Mouse (Mus musculus) left cerebral cortex, adult 11 months (tissue): ENCODE results near the gene Hoxd4.

Source experiments
- DNase-seq: peaks from one replicate; pipeline ENCODE4 v3.0.0; 2022; ENCODE audit warnings: low spot score

Gene Hoxd4

DNA sequence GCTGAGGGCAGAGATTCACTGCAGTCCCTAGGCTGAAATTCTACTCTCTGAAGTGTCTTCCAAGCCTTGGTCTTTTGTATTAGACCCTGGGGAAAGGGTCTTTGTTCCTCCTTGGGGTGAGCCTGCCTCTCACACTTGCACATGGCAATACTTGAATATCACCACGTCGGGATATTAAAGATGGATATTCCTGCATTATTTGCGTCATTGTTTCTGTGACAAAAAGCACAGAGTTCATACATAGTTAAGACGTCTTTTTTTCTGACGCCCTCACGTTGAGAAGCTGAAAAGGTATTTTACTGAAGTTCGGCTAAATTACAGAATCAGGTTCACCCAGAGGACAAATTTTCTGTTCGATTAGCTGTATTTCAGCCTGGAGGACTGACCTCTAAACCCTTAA is 18.6 kb downstream of the Hoxd4 start:
- DNase-seq: no peak

DNA sequence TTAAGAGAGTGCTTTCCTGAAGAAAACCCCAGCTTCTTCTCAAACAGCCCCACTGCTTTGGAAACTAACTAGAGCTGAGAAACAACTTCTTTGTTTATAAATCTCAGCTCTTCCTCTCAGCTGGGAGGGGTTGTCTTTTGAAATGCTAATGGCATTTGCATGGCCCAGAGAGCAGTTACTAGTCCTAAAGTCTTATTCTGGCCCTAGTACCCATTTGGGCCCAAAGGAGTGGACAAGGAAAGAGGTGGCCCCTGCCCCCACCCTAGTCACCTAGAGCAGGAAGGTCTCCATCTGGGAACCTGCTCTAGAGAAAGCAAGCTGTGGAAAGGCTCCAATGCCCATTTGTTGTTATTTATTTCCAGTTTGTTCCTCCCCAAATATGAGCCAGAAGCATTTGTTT is 19.3 kb downstream of the Hoxd4 start:
- no peak for DNase-seq

DNA sequence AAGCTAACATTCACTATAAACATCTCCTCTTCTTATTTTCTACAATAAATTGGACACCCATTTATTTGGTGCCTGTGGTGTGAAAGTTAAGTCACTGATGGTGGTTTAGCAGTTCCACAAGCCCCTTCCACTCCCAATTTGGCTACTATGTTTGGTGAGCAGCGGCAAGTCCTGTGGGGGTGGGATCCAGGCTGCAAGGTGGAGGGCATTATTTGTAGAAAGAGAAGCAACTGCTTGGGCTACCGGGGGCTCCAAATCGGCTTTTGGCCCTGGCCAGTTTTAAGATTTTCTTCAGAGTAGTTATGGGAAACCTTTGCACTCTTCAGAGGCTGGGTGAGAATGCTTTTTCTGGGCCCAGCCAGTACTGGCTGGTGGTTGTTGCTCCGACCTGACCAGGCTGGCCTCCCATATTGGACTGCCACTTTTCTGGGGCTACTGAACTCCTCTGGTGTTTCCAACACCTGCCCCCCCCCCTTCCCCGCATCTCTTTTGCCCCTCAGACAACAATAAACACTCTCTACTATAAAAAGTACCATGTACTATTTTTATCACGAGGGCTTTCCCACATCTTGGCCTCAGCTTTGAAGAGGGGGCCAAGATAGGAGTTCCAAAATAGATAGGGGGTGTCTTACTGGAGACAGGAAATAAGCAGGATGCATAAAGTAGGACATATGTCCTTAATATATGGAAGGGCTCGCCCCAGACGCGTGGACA is 20.2 kb downstream of the Hoxd4 start:
- DNase-seq: no peak

- no peak for DNase-seq
Measured at GRCm38 (mm10) chr2:74732513-74733316, 21.0 kb downstream of the Hoxd4 start.

DNA sequence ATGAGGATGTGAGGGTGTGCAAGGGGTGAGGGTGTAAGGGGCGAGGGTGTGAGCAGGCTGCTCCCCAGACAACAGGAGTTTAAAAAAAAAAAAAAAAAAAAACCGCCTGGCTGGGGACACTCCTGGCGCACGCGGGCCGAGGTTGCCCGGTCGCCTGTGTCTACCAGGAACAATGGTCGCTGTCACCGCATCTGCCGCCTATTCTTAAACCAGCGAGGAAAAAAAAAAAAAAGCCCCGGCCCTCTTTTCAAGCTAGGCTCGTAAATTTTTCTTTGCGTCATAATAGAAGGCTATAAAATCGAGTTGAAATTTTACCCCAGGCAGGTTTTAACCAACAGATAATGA is 21.6 kb downstream of the Hoxd4 start:
- no peak for DNase-seq

GRCm38 (mm10) chr2:74733765-74734164 is 22.0 kb downstream of the Hoxd4 start:
- no peak for DNase-seq

DNA sequence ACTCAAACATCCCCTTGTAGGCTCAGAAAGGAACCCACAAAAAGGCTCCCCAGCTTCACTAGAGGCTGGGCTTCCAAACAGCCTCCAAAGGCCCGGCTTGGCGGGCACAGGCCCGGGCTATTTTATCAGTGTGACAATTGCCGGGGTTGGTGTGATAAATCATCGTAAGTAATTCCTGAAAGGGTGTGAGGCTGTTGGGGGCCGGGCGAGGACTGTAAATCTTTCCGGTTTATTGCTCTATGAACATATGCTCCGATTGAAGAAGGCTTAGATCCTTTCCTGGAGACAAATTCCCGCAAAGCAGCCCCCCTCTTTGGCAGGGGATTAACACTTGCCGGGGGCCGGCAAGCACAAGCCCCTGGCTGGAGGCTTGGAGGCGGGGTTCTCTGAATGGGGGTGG is 22.7 kb downstream of the Hoxd4 start:
- DNase-seq: no peak

DNA sequence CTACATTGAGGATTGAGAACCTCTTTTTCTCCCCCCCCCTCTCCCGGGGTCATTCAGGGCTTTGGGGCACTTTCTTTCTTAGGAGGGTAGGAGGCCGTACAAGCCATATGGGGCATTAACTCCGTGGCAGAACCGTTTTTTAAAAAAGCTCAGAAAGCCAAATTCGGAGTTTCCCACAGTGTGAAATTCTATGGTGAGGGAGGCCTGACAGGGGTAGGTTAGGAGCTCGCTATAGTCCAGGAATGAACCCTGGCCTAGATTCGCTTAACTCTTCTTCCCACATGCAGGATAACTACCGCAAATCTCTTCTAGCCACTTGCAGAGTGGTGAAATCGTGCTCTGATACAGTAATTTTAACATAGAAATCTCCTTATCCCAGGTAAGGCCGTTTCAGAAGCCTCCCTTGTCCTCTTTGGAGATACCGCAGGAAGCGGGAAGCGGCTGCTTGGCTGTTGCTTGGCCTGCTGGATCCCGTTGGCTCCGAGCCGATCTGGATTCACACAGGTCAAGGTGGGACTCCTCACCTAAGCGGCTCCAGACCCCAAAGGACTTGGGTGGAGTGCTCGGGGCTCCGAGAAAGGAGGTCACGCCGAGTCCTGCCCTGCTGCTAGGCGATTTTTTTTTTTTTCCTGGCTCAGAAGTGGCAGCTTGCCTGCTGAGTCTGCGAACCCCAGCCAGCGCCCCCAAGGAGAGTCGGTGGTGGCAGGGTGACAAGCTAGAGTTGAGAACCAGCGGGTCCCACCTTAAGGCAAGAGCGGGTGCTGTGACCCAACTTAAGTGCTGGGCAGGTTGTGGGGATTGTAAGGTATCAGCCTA is 23.5 kb downstream of the Hoxd4 start:
- DNase-seq: no peak

GRCm38 (mm10) chr2:74735851-74736687 is 24.3 kb downstream of the Hoxd4 start:
- DNase-seq: no peak

- no peak for DNase-seq
Measured at GRCm38 (mm10) chr2:74736688-74737577, 25.2 kb downstream of the Hoxd4 start.

GRCm38 (mm10) chr2:74737578-74738070 is 25.9 kb downstream of the Hoxd4 start:
- DNase-seq: no peak

DNA sequence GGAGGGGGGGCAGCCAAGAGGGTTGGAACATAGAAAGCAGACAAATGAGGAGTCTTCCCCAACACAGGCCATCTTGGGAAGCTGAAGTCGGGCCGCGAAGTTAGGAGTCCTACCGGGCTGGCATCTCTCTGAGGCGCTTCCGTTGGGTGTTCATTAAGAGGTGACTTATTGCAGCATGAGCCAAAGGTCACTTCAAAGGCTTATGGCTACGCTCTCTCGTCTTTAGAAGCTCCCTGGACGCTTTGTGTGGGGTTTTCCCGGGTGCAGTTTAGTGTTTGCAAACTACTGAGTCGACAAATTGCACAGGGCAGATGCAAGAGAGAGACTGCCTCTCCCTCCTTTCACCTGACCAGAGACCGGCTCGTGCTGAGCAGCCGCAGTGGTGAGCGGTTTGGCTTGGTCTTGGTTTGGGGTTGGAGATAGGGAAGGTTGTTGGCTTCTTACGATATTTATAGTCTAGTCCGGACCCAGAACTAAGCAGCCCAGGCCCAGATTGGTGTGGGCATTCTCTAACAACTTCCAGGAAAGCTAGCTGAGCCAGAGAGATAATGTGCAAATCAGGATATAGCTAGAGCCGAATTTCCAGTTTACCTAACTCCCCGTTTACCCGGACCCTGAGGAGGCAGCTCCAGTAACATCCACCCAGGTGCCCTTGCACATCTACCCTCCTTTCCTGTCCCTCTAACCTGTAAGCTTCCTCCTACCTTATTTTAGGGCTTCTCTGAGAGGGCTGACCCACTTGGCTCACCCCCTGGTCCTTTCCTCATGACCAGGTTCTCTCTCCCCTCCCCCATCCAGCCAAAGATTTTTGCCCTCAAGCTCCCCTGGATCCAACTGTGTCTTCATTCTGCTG is 27.1 kb downstream of the Hoxd4 start:
- no peak for DNase-seq

DNA sequence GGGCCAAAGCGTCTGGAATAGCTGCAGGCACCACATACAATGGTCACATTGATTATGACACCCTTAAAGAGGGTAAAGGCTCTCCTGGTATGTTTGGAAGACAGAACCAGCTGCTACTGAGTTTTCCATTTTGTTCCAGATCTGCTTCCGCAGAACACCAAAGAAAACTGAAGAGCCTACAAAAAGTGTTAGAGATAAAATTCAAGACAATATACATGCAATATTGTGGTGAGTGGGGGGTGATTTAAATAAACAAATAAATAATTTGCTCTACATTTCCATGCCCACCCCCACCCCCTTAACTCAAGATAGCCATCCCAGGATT is 27.7 kb downstream of the Hoxd4 start:
- DNase-seq: no peak

DNA sequence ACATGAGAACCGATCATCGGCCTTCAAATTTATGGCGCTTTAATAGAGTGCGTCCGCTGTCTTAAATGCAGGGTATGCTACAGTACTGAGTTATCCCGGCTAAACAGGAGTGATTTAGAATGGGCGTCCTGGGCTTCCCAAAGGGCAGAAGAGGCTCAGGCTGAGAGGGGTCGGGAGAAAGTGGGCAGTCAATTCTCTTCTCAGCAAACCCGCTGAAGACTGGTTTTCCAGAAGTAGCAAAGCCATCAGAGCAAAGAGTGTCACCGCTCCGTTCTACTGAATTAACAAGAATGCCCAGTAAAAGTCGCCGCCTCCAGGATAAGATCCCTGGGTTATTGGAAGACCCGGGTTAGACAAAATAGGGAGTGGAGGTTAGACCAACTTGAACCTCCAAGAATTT is 28.1 kb downstream of the Hoxd4 start:
- DNase-seq: no peak

DNA sequence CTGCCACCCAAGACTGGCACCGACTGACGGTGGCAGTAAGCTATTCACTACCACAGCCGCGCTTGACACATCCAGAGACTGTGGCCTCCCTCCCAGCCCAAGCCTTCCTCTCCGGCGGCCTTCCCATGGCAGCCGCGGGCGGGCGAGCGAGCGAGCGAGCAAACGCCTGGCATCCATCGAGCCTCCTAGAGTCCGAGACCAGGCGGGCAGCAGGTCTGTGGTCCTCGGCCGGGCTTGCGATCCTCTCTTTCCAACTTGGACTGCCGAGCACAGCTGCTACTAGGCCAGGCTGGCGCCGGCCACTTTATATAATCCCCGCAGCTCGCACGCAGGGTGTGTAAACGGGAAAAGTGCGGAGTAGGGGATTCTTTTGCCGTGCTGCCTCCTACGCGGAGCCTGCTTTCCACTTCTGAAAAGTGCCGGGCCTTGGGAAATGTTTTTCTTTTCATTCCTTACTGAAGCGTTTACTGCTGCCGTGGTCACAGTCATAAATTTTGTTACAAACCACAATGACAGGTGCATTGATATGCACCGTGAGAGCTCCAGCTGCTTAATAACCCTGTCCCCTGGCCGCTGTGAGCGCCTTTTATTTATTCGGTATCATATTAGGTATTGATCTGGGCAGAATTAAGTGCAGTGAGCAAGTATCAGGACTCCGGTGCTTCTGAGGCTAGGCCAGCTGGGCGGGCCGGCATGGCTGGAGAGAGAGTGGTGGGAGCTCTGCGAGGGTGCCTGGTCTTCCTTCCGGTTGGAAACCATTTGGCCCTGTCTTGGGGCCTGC is 28.8 kb downstream of the Hoxd4 start:
- no peak for DNase-seq

DNA sequence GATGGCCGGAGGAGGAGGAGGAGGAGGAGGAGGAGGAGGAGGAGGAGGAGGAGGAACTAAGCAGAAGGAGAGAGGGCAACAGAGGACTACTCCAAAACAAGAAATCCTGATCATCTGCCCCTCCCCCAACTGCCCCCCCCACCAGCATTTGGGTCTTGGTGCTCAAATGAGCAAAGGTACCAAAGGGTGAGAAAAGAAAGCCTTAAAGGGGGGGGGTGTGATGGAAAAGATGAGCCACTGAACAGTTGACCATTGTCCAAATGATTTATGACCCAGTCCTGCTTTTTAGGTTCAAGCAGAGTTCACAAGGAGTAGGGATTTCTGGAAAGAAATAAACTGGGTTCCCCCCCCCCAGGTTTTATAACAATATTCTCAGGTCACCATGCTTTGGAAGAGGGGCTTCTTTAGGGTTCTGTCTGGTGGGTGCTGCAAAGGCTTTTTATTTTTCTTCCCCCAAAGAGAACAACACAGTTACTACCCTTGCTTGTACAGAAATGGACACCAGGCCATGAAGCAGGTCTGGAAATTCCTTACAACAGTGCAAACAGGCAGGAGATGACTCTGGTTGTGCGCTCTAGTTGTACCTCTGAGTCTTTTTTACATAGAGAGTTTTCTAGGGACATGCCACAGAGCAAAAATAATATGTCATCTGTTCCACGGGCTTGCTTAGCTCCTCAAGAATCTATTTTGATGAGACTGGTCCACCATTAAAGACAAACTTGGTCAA is 29.7 kb downstream of the Hoxd4 start:
- no peak for DNase-seq

DNA sequence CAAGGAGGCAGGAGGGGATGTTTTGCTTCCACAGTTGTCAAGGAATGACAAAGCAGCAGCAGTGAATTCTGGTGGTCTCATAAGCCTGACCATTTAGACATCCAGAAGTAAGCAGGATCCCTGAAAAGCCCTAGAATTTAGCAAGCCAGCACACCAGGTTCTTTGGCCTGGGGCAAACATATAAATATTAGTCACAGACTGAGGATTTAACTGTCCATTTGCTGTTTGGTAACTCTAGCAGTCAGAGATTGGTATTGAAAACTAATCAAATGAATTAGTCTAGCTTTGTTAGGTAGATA is 30.2 kb downstream of the Hoxd4 start:
- DNase-seq: no peak

DNA sequence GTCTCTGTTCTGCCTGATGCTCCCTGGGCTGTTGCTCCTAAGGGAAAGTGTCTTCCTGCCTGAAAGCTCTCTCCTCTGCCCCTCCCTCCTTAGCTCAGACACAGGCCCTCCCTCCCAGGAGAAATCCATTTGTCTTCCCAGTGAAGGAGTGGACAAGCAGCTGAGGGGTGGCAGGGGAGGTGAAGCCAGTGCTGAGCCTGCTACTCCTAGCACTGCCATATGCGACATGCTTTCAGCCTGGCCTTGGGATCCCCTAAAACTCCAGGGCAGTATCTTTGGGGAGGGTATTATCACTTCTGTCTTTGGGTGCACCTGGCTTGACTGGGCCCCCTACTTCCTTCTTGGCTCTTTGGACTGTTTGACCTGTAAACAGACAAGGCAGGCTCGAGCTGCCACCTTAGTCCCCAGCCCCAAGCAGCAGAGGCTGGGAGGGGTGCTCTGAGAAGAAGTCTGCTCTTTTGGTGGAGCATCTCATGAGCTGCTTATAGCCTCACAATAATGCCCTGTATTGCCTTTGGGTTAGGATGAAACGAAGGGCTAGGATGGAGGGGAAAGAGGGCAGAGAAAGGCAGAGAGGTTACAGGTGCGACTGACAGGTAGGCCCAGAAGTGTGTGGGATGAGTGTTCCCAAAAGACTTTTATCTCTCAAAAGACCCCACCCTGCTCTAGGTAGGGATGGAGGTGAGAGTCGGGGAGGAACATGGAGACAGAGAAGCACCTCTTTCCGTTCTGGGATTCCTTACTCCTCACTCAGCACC is 34.0 kb downstream of the Hoxd4 start:
- DNase-seq: no peak
